Mouse (Mus musculus): ENCODE measurements around the gene Elfn2.

DNA sequence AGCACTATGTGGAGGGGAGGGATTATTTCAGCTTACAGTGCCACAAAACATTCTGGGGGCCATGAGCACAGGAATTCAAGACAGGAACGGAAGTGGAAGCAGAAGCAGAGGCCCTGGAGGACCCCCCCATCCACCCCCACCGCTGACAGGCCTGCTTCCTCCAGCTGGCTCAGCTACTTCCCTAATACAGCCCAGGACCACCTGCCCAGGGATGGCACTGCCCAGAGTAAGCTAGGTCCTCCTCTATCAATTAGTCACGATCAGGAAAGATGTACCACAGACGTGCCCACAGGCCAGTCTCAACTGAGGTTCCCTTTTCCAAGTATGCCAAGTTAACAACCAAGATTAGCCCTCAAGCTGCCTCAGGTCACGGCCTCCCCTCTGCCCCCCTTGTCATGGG, 35.6 kb upstream of the Elfn2 start:
- TF ChIP-seq CTCF (IDR thresholded peaks at IDR 0.05; ENCODE audit: borderline replicate concordance, extremely low read depth, insufficient read depth, insufficient read length): no peak
- no peak for TF ChIP-seq POLR2A (IDR thresholded peaks at IDR 0.05; ENCODE audit: borderline replicate concordance, extremely low read depth, insufficient read depth, insufficient read length, poor library complexity, severe bottlenecking)

All from brain, embryonic 14.5 days (tissue).